Mouse (Mus musculus) small intestine, adult 2 months (tissue): ENCODE results near the gene Olfr1394.

Source experiments
- CTCF ChIP-seq: fragments of 200-500 bp; IDR thresholded peaks from 2 replicates; pipeline ENCODE4 v1.5.1; 2012; ENCODE audit warnings: low read depth, mild to moderate bottlenecking, control low read depth, inconsistent platforms, low read length, moderate library complexity, mixed read lengths; ENCODE audit not compliant: insufficient replicate concordance, insufficient read length; ENCODE audit errors: extremely low read depth
- POLR2A ChIP-seq: fragments of 200-500 bp; IDR thresholded peaks from 2 replicates; pipeline ENCODE4 v1.6.1; 2012; ENCODE audit warnings: low read depth, mild to moderate bottlenecking, control low read depth, inconsistent platforms, low read length, moderate library complexity

- no peak for TF ChIP-seq CTCF
- no peak for TF ChIP-seq POLR2A
Observed at GRCm38 (mm10) chr11:49195819-49196322, 41.7 kb downstream of the Olfr1394 start.
